Mouse (Mus musculus): ENCODE measurements around the gene Unkl. TPM values are rescaled to one million over a fixed set of nuclear protein-coding genes. Genes with fewer than 3 reads are reported as not detected.

Unkl gene
- polyA plus RNA-seq, 1 experiment from 2014 or later: 9.3 TPM

DNA sequence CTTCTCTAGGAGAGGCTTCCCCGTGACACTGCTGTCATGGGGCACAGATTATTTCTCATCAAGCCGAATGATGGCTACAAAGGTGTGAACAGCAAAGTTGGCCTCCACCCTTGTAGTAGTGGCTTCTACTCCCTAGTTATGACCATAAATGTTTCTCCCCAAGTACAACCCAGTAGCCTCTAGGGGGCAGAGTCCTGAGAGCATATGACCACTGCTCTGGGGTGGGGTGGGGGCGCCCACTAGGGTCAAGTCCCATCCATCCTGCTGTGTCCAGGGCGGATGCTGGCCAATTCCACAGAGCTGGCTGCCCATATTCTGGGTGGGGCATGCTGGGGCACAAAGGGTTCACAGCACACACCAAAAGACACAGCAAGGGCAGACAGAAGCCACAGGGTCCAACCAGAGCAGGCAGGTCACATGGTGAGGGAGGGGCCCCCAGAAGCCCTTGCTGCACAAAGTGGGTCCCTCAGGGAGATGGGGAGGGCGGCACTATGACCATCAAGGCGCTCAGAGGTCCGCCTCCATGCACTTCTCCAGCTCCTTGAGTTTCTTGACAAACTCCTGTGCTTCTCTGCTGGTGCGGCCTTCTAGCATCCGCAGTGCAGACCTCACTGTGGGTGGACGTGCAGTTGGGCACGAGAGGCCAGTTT, 55.1 kb downstream of the Unkl start:
- no peak overlapping the region for H3K4me2 ChIP-seq
- ATAC-seq (ENCODE audit: low read depth): no peak

DNA sequence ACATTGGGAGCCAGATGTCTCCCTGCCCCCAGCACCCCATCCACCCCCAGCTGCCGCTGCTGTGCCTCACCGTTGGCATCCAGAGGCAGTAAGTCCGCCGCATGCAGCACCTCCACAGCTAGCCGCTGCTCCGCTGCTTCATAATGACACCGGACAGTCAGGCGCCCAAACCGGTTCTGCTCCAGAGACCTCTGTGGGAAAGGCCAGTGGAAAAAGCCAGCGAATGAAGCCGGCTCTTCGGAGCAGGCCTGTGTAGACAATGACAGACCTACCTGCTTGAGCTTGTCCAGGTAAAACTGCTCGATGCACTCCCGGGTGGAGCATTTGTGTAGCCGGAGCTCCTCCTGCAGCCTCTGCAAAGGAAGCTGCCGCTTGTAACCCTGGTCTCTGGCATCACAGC, 56.0 kb downstream of the Unkl start:
- Histone ChIP-seq H3K36me3 (peaks cover 37% of the 10 kb centered on the region), H3K27me3 (no peaks in the 10 kb centered on the region), H3K4me2 (no peak overlapping the region), H3K4me3 (no peak overlapping the region), H3K9me3 (no peaks in the 10 kb centered on the region), H3K4me1 (replicated peaks) (peaks cover 17% of the 10 kb centered on the region), H3K27ac (replicated peaks) (no peak overlapping the region), H3K9ac (no peak overlapping the region)
- ATAC-seq (ENCODE audit: low read depth): no peak
- WGBS: 88% methylated on average over 16 of the region's 16 CpGs

More for the DNA sequence above, 55.1 kb downstream of the Unkl start:
- Histone ChIP-seq H3K9me3 (no peaks in the 10 kb centered on the region), H3K27me3 (no peaks in the 10 kb centered on the region), H3K9ac (no peak overlapping the region), H3K4me3 (no peak overlapping the region), H3K27ac (replicated peaks) (no peak overlapping the region), H3K4me1 (replicated peaks) (peaks cover 22% of the 10 kb centered on the region), H3K36me3 (peaks cover 37% of the 10 kb centered on the region)
- 87% methylated on average over 11 of the region's 11 CpGs for WGBS

DNA sequence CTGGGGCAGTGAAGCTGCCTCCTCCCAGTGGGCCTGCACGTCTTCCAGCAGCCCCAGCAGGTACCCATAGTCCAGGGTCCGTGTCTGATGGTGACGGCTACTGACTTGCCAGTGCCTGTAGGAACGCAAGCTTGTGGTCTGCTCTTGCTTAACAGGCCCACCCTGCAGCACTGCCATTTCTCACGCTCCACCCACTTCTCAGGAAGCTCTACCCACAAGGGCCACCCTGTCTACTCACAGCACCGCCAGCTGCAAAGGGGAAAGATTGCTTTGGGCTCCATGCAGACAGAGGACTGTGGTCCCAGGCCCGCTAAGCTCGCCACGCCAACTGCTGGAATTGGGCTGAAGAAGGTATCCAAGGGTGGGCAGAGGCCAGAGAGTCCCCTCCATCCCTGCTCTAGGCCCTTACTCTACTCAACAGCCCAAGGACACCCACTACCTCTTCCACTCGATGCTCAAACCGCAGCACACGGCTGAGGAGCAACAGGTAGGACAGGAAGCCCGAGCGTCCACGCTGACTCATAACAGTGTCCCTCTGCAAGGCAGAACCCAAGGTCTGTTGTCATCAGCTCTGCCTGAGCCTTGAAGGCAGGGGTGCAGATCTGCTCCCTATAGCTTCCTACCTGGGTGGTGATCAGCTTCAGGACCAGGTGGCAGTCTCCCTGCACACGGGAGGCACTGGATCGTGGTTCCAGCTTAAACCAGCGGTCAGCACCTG, 60.0 kb downstream of the Unkl start:
- H3K4me1 ChIP-seq (replicated peaks): peaks cover 14% of the 10 kb centered on the region
- no peak overlapping the region for H3K4me3 ChIP-seq
- H3K27ac ChIP-seq (replicated peaks): no peak overlapping the region
- no peaks in the 10 kb centered on the region; the same call in 1 of the 2 replicates for H3K27me3 ChIP-seq
- H3K9me3 ChIP-seq: no peaks in the 10 kb centered on the region
- peaks cover 18% of the 10 kb centered on the region for H3K36me3 ChIP-seq
- ATAC-seq (ENCODE audit: low read depth): no peak
- 82% methylated on average over 18 of the region's 18 CpGs for WGBS
- H3K9ac ChIP-seq: no peak overlapping the region
- H3K4me2 ChIP-seq: no peak overlapping the region

DNA sequence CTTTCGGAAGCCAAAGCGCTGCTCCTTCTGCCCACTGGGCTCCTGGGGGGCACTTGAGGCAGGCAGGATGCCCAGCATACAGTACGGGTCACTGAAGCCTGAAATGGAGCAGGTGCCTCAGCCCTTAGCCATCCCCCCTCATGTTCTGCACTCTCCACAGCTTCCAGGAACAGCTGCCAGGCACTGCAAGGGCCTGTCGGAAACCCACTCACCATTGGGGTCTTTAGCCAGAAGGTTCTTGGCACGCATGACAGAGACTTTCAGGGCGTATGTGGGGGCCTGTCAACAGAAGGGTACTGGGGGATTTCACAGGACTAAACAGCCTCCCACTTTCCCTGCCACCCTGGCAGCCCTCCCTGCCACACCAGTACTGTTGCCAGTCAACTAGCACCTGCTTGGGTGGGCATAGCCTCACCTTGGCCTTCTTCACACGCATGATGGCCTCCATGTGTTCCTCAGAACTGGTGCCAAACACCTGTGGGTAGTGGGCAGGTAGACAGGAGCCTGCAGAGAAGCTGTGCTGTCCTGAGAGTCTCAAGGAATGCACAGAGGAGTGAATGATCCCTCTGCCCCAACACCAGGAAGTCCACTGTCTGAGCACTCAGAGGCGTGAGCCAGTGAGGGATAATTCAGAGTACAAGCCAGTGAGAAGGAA, 62.1 kb downstream of the Unkl start:
- no peaks in the 10 kb centered on the region for H3K9me3 ChIP-seq
- whole genome bisulfite sequencing: 80% methylated on average over 8 of the region's 8 CpGs

DNA sequence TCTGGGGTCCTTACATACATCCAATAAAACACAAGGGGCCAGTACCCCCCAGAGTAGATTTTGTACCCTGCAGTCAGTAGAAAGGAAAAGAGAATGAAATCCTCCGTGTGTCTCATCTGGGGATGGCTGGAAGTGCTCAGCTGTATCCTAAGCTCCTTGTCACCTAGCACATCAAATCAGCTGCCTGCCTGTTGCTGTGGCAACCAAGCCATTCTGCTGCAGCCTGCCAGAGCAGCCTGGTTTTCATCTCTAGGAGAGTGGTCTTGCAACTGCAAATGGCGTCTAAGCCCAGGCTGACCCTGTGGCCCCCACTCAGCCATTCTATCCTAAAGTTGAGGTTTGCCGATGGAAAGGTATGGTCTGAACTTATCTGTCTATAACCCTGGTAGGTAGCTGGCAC, 64.4 kb downstream of the Unkl start:
- H3K27me3 ChIP-seq: peaks cover 37% of the 10 kb centered on the region
- no peak overlapping the region for H3K4me3 ChIP-seq
- 32% methylated on average over 3 of the region's 3 CpGs for WGBS
- peak; percentile 29 for ATAC-seq (ENCODE audit: low read depth)
- no peaks in the 10 kb centered on the region for H3K9me3 ChIP-seq
- no peaks in the 10 kb centered on the region for H3K36me3 ChIP-seq
- peaks cover 42% of the 10 kb centered on the region for H3K4me1 ChIP-seq (replicated peaks)
- no peak overlapping the region for H3K4me2 ChIP-seq
- H3K9ac ChIP-seq: 0 out of 2 replicates have a peak overlapping the region, but pooled peaks have one; percentile 19
- peak overlapping the region; percentile 56; the same call in 1 of the 2 replicates for H3K27ac ChIP-seq (replicated peaks)

More for the DNA sequence above, 62.1 kb downstream of the Unkl start:
- H3K36me3 ChIP-seq: no peaks in the 10 kb centered on the region; the same call in 1 of the 2 replicates
- no peak for ATAC-seq (ENCODE audit: low read depth)
- H3K4me3 ChIP-seq: no peak overlapping the region
- H3K27ac ChIP-seq (replicated peaks): no peak overlapping the region
- no peak overlapping the region for H3K9ac ChIP-seq
- H3K4me2 ChIP-seq: no peak overlapping the region
- peaks cover 21% of the 10 kb centered on the region for H3K27me3 ChIP-seq
- H3K4me1 ChIP-seq (replicated peaks): peaks cover 30% of the 10 kb centered on the region

DNA sequence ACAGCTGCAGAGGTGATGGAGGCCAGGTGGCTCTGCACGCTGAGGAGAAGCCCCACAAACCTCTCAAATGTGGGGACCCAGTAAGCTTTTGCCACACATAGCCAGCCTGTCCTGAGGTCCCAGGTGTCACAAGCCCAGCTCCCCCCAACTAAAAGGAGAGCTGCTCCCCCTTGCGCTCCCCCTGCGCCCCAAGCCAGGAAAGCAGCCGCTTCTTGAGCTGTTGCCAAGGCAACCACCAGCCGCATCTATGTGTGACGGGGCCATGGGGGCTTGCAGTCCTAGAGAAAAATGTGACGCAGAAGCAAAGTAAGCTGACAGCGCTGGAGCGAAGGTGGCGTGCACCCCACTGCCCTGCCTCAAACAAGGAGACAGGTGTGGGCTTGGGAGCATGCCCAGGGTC, 65.6 kb downstream of the Unkl start:
- H3K27me3 ChIP-seq: peaks cover 37% of the 10 kb centered on the region
- 18% methylated on average over 10 of the region's 10 CpGs for WGBS
- no peak overlapping the region for H3K4me3 ChIP-seq
- H3K36me3 ChIP-seq: peaks cover 2% of the 10 kb centered on the region; the same call in 1 of the 2 replicates
- H3K27ac ChIP-seq (replicated peaks): 0 out of 2 replicates have a peak overlapping the region, but pooled peaks have one; percentile 23
- peaks cover 47% of the 10 kb centered on the region for H3K4me1 ChIP-seq (replicated peaks)
- no peak for ATAC-seq (ENCODE audit: low read depth)
- H3K9me3 ChIP-seq: no peaks in the 10 kb centered on the region
- peak overlapping the region; percentile 50 for H3K9ac ChIP-seq
- peak overlapping the region; percentile 37 for H3K4me2 ChIP-seq

DNA sequence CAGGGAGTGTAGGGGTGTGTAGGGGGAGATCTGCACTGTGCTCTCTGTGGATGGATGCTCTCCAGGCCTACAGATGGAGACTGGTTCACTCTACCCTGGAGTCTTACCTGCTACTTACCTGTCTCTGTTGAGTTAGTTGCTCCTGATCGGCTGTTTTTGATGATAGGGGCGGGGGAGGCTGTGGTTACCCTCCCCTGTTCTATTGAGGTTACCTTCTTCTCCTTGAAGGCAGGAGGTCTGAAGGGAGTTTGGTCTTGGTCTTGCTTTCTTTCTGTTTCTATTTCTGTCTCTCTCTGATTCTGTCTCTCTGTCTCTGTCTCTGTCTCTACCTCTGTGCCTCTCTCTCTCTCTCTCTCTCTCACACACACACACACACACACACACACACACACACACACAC, 66.9 kb downstream of the Unkl start:
- H3K9ac ChIP-seq: no peak overlapping the region

DNA sequence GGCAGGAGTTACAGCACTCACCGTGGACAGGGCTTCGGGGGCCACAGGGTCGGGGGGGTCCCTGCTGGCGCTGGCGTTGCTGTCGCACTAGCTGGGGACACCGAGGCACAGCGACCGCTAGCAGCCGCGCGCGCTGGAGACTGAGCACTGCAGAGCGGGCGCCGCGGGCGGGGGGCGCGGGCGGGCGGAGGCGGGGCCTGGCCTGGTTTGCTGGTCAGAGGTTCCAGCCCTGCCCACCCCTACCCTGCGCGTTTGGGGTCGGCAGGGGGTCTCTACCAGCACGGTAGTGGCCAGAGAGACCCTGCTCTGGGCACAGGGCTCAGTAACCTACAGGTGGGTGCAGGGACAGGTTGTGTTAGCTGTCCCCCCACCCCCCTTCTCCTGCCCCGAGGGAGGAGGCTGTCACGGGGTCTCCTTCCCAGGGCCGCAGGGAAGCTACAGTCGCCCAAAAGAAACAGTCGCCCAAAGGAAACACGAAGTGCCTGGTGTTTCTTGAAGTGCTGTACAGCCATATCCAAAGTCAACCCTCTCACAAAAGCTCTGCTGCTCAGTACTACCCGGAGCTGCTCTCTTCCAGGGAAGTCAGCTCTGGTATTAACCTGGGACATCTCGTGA, 68.0 kb downstream of the Unkl start, which contains the start of gene Baiap3:
Gene Baiap3 (minus strand): TSS at position 225 of the 615 bp plus-strand sequence.
- Histone ChIP-seq H3K9me3 (no peaks in the 10 kb centered on the region), H3K27me3 (peaks cover 37% of the 10 kb centered on the region), H3K9ac (peak within 1 kb of the TSS; percentile 60), H3K36me3 (peaks cover 18% of the 10 kb centered on the region), H3K4me2 (peak within 1 kb of the TSS; percentile 57), H3K27ac (replicated peaks) (no peak within 1 kb of the TSS), H3K4me3 (peak within 1 kb of the TSS; percentile 31), H3K4me1 (replicated peaks) (peaks cover 47% of the 10 kb centered on the region)
- whole genome bisulfite sequencing: 5% methylated on average over 31 of the region's 35 CpGs
- peak; percentile 16; the same call in 1 of the 2 replicates for ATAC-seq (ENCODE audit: low read depth)

More for the DNA sequence above, 66.9 kb downstream of the Unkl start:
- Histone ChIP-seq H3K4me3 (no peak overlapping the region), H3K9me3 (no peaks in the 10 kb centered on the region), H3K27ac (replicated peaks) (no peak overlapping the region), H3K4me1 (replicated peaks) (peaks cover 47% of the 10 kb centered on the region), H3K27me3 (peaks cover 37% of the 10 kb centered on the region), H3K36me3 (peaks cover 16% of the 10 kb centered on the region), H3K4me2 (no peak overlapping the region)
- WGBS: 70% methylated on average over 2 of the region's 2 CpGs
- ATAC-seq (ENCODE audit: low read depth): no peak

DNA sequence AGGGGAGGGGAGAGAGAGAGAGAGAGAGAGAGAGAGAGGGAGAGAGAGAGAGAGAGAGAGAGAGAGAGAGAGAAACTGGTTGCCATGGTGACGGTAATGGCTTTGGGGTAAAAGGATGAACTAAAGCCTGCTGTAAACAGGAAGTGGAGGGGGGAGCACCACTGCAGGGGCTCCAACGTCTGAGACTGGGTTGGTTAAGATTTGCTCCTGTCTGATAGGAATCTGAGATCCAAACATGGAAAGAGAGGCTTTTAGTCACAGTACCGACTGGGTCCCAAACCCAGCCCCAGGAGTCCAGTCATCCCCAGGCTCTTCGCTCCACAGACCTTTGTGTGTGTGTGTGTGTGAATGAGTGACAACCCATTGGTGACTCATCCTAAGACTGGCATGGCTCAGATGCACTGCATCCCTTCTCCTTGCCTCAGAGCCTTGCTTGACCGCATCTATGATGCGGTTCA, 69.6 kb downstream of the Unkl start:
- Histone ChIP-seq H3K4me1 (replicated peaks) (peaks cover 37% of the 10 kb centered on the region), H3K4me3 (no peak overlapping the region), H3K27me3 (peaks cover 37% of the 10 kb centered on the region), H3K4me2 (no peak overlapping the region), H3K9me3 (no peaks in the 10 kb centered on the region), H3K27ac (replicated peaks) (no peak overlapping the region), H3K36me3 (peaks cover 24% of the 10 kb centered on the region), H3K9ac (peak overlapping the region; percentile 34; the same call in 1 of the 2 replicates)
- ATAC-seq (ENCODE audit: low read depth): no peak
- 53% methylated on average over 6 of the region's 6 CpGs for WGBS

DNA sequence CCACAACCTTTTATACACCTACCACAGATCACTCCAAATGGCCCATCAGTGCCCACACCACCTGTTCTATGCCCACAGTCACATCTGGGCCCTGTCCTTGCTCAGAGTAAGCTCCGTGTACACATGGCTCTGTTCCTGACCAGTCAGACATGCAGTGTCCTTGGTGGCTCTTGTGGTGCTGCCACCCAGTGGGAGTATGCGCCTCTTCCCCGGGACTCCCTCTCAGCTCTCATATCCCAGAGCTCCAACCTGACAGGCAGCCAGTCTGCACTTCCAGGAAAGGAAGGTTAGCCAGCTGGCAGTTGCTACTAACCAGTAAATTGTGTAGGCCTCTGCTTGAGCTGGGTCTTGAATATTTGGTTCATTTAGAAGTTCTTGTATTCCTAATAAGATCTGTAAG, 76.3 kb downstream of the Unkl start:
- Histone ChIP-seq H3K4me1 (replicated peaks) (peaks cover 3% of the 10 kb centered on the region), H3K4me3 (no peak overlapping the region), H3K9ac (no peak overlapping the region), H3K27ac (replicated peaks) (no peak overlapping the region), H3K36me3 (peaks cover 81% of the 10 kb centered on the region), H3K27me3 (no peaks in the 10 kb centered on the region), H3K4me2 (no peak overlapping the region), H3K9me3 (no peaks in the 10 kb centered on the region)
- ATAC-seq (ENCODE audit: low read depth): no peak
- 78% methylated on average over 3 of the region's 3 CpGs for WGBS

DNA sequence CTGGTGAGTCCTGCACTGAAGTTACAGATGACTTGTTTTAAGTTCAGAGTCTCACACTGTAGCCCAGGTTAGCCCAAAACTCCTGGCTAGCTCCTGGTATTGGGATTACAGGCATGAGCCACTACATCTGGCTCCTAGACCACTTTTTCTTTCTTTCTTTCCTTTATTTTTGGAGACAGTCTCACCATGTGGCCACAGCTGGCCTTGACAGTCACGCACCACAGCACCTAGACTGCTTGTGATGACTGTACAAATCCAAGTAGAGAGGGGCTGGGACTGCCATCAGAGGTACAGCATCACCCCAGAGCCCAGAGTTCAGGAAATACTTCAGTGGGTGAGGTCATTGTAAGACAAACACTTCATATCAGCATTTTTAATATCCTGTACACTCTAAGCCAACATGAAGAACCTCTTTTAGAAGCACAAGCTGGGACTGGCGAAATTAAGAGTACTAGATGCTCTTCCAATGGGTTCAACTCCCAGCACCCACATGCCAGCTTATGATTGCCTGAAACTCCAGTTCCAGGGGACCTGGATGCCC, 82.7 kb downstream of the Unkl start:
- Histone ChIP-seq H3K9ac (peak overlapping the region; percentile 98), H3K4me1 (replicated peaks) (peaks cover 42% of the 10 kb centered on the region), H3K4me2 (peak overlapping the region; percentile 97), H3K27me3 (no peaks in the 10 kb centered on the region), H3K36me3 (peaks cover 41% of the 10 kb centered on the region), H3K4me3 (peak overlapping the region; percentile 99), H3K27ac (replicated peaks) (no peak overlapping the region), H3K9me3 (no peaks in the 10 kb centered on the region)
- WGBS: 87% methylated on average over 2 of the region's 2 CpGs
- ATAC-seq (ENCODE audit: low read depth): no peak

Measured in neural tube, embryonic 13.5 days (tissue).